Mouse (Mus musculus): ENCODE data around the gene Lgals9. TPM values are rescaled to one million over a fixed set of nuclear protein-coding genes. Genes with fewer than 3 reads are reported as not detected.

Lgals9 gene
- total RNA-seq (2021), result 10 to 100 TPM; 24.7 to 32.5 TPM

GRCm38 (mm10) chr11:78984483-78985177 is at the start of gene Lgals9:
Lgals9 (minus strand) TSS chr11:78984946.
- peak; percentile 77 to 82 for DNase-seq
- intact Hi-C loops (cut with DNase I), result loop anchor here (2.0 kb wide), 1 partner anchor 18 kb away; no protein-coding TSS in a partner anchor

GRCm38 (mm10) chr11:79033636-79034035 is 48.9 kb upstream of the Lgals9 start:
- intact Hi-C loops (cut with DNase I), result loop anchor here (5.0 kb wide), 2 partner anchors 79 to 364 kb away; no protein-coding TSS in a partner anchor
- no peak for DNase-seq

GRCm38 (mm10) chr11:79033021-79033420 is 48.3 kb upstream of the Lgals9 start:
- intact Hi-C loops (cut with DNase I), result loop anchor here (5.0 kb wide), 2 partner anchors 79 to 364 kb away; no protein-coding TSS in a partner anchor
- DNase-seq, result no peak

- no peak for DNase-seq
- intact Hi-C loops (cut with DNase I), result loop anchor here (2.0 to 5.0 kb wide), 6 partner anchors 39 to 366 kb away; partner anchors contain the start of genes Gm9964 and Ksr1
These were observed 46.7 kb upstream of the Lgals9 start for GRCm38 (mm10) chr11:79031452-79031746.

GRCm38 (mm10) chr11:79030570-79031451 is 46.1 kb upstream of the Lgals9 start:
- intact Hi-C loops (cut with DNase I), result loop anchor here (1.0 to 5.0 kb wide), 8 partner anchors 40 to 366 kb away; partner anchors contain the start of genes Gm9964 and Ksr1
- peak; percentile 89 to 96 for DNase-seq

GRCm38 (mm10) chr11:79023751-79024150 is 39.0 kb upstream of the Lgals9 start:
- no peak for DNase-seq
- intact Hi-C loops (cut with DNase I), result no loop called here

- intact Hi-C loops (cut with DNase I), result no loop called here
- DNase-seq, result no peak
These were observed 38.6 kb upstream of the Lgals9 start for GRCm38 (mm10) chr11:79023342-79023741.

GRCm38 (mm10) chr11:79022836-79023235 is 38.1 kb upstream of the Lgals9 start:
- intact Hi-C loops (cut with DNase I), result no loop called here
- no peak for DNase-seq

- DNase-seq, result no peak
- intact Hi-C loops (cut with DNase I), result no loop called here
These were observed 35.8 kb upstream of the Lgals9 start for GRCm38 (mm10) chr11:79020535-79021045.

GRCm38 (mm10) chr11:79019839-79020534 is 35.2 kb upstream of the Lgals9 start:
- intact Hi-C loops (cut with DNase I), result loop anchor here (5.0 kb wide), 2 partner anchors 272 to 377 kb away; no protein-coding TSS in a partner anchor
- DNase-seq, result peak; percentile 61 to 67

- DNase-seq, result peak; percentile 78 to 89
- intact Hi-C loops (cut with DNase I), result loop anchor here (5.0 kb wide), 2 partner anchors 273 to 378 kb away; no protein-coding TSS in a partner anchor
These were observed 34.4 kb upstream of the Lgals9 start for GRCm38 (mm10) chr11:79018954-79019704.

GRCm38 (mm10) chr11:79017161-79017606 is 32.4 kb upstream of the Lgals9 start:
- intact Hi-C loops (cut with DNase I), result loop anchor here (5.0 kb wide), 2 partner anchors 275 to 380 kb away; no protein-coding TSS in a partner anchor

GRCm38 (mm10) chr11:79016236-79016635 is 31.5 kb upstream of the Lgals9 start:
- intact Hi-C loops (cut with DNase I), result loop anchor here (5.0 kb wide), 2 partner anchors 276 to 381 kb away; no protein-coding TSS in a partner anchor
- no peak for DNase-seq

More at GRCm38 (mm10) chr11:79017161-79017606, 32.4 kb upstream of the Lgals9 start:
- no peak for DNase-seq

- intact Hi-C loops (cut with DNase I), result loop anchor here (2.0 to 5.0 kb wide), 3 partner anchors 47 to 382 kb away; no protein-coding TSS in a partner anchor
- no peak for DNase-seq
These were observed 31.0 kb upstream of the Lgals9 start for GRCm38 (mm10) chr11:79015660-79016215.

GRCm38 (mm10) chr11:79014602-79015325 is 30.0 kb upstream of the Lgals9 start:
- intact Hi-C loops (cut with DNase I), result loop anchor here (2.0 to 5.0 kb wide), 3 partner anchors 46 to 383 kb away; no protein-coding TSS in a partner anchor

GRCm38 (mm10) chr11:79013806-79014205 is 29.1 kb upstream of the Lgals9 start:
- no peak for DNase-seq
- intact Hi-C loops (cut with DNase I), result loop anchor here (2.0 kb wide), 1 partner anchor 45 kb away; no protein-coding TSS in a partner anchor

More at GRCm38 (mm10) chr11:79014602-79015325, 30.0 kb upstream of the Lgals9 start:
- no peak for DNase-seq

GRCm38 (mm10) chr11:79013056-79013455 is 28.3 kb upstream of the Lgals9 start:
- DNase-seq, result peak in 1 of 2 experiments; percentile 0
- intact Hi-C loops (cut with DNase I), result no loop called here

- peak in 1 of 2 experiments; percentile 0 for DNase-seq
- intact Hi-C loops (cut with DNase I), result no loop called here
These were observed 27.8 kb upstream of the Lgals9 start for GRCm38 (mm10) chr11:79012529-79012928.

All from heart, postnatal 36 days (tissue).